Mouse (Mus musculus) midbrain, embryonic 16.5 days (tissue): ENCODE results near the gene Mylpf. TPM values are rescaled to one million over a fixed set of nuclear protein-coding genes. Genes with fewer than 3 reads are reported as not detected.
"Not testable (repeated sequence)": the region's sequence is repeated elsewhere in the genome, so short reads cannot be mapped to it uniquely, and the experiment has no call there.

Source experiments
- ATAC-seq: fragments of 200-750 bp; cut with Nextera tagmentation; 2 replicates; pipeline ENCODE4 v1.8.0; 2017; ENCODE audit warnings: moderate TSS enrichment
- H3K27ac ChIP-seq: fragments of 300-500 bp; sonication (generic); 2 replicates; pipeline ENCODE4 v1.5.1; 2014; ENCODE audit warnings: mild to moderate bottlenecking, low read length, mixed read lengths
- H3K27me3 ChIP-seq: fragments of 300-500 bp; sonication (generic); 2 replicates; pipeline ENCODE4 v1.6.1; 2014; ENCODE audit warnings: low read depth, low read length, mixed read lengths; ENCODE audit not compliant: control insufficient read depth, insufficient read depth
- H3K36me3 ChIP-seq: fragments of 300-500 bp; sonication (generic); 2 replicates; pipeline ENCODE4 v1.6.1; 2014; ENCODE audit warnings: mild to moderate bottlenecking, low read length, moderate library complexity, mixed read lengths; ENCODE audit not compliant: control insufficient read depth, insufficient read depth
- H3K4me1 ChIP-seq: fragments of 300-500 bp; sonication (generic); 2 replicates; pipeline ENCODE4 v1.6.1; 2014; ENCODE audit warnings: mild to moderate bottlenecking, low read length, mixed read lengths; ENCODE audit not compliant: control insufficient read depth, insufficient read depth
- H3K4me2 ChIP-seq: fragments of 300-500 bp; sonication (generic); 2 replicates; pipeline ENCODE4 v1.6.1; 2014; ENCODE audit warnings: mild to moderate bottlenecking, low read length, mixed read lengths
- H3K4me3 ChIP-seq: fragments of 300-500 bp; sonication (generic); 2 replicates; pipeline ENCODE4 v1.5.1; 2014; ENCODE audit warnings: low read depth, mild to moderate bottlenecking, low read length, moderate library complexity, mixed read lengths
- H3K9ac ChIP-seq: fragments of 300-500 bp; sonication (generic); 2 replicates; pipeline ENCODE4 v1.6.1; 2014; ENCODE audit warnings: low read depth, low read length, mixed read lengths
- H3K9me3 ChIP-seq: fragments of 300-500 bp; sonication (generic); replicated peaks from 2 replicates; pipeline ENCODE4 v1.6.1; 2014; ENCODE audit warnings: mild to moderate bottlenecking, low read length, mixed read lengths; ENCODE audit not compliant: control insufficient read depth, poor library complexity, severe bottlenecking
- WGBS: fragments of 180-500 bp; shearing (Covaris S2); extraction: QIAGEN DNeasy Blood & Tissue Kit; methylation state at CpG from one replicate; pipeline ENCODE4 v1.1.7; 2014; 5-methylcytosine and 5-hydroxymethylcytosine counted together
- polyA plus RNA-seq: library from polyadenylated mRNA; unstranded; fragments of >200 nt; fragmentation: Nextera tagmentation; extraction: Ambion mirVana; gene quantifications from 2 replicates; pipeline ENCODE4 v1.2.1, GENCODE M21; 2015

Gene Mylpf
- 2.8 and 4.8 TPM in 2 replicates for polyA plus RNA-seq

DNA sequence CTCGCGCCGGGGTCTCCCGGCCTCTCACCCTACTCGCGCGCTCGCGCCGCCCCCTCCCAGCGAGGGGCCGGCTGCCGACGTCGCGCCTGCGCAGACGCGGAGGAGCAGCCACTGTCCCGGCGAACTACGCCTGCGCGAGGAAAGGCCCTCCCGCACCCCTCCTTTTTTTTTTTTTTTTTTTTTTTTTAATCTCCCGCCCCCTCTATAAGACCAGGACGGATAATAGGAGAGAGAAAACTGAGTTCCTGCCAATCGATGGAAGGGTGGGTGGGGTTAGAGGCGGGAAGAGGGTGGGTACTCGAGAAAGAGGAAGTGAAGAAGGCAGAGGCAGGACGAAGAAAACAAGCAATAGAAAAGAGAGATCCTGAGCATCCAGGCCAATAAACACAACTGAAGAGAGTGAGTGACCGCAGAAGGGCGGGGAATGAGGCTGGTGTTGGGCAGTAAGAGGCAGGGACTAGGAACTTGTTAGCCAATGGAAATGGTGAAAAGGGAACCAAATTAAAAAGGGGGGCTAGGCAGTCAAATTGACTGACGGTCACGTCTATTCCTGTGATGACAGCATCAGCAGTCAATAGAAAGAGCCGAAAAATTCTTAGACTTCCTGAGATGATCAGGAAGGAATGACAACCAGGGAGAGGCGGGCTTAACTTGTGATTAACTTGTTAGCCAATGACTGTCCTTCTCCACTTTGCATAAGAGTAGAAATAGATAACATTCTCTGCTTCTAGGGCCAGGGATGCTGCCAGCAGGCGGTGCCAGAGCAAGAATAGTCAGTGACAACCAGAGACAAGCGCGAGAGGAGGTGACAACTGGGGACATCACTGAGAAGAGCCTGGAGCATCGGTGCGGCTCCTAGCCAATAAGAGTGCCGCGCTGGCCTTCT is at the start of gene Mylpf:
Mylpf (plus strand) TSS at position 338 of the 886 bp plus-strand sequence.
- H3K4me3 ChIP-seq = peak within 1 kb of the TSS; percentile 91
- peak within 1 kb of the TSS; percentile 99 for H3K4me2 ChIP-seq
- peak within 1 kb of the TSS; percentile 85 for H3K27ac ChIP-seq
- under 1% methylated on average over 40 of the region's 44 CpGs for WGBS
- no peaks in the 10 kb centered on the region for H3K9me3 ChIP-seq
- peak; percentile 96 for ATAC-seq
- H3K9ac ChIP-seq = peak within 1 kb of the TSS; percentile 91
- H3K36me3 ChIP-seq = peaks cover 5% of the 10 kb centered on the region; the same call in 1 of the 2 replicates
- peaks cover 30% of the 10 kb centered on the region for H3K4me1 ChIP-seq
- no peaks in the 10 kb centered on the region for H3K27me3 ChIP-seq

DNA sequence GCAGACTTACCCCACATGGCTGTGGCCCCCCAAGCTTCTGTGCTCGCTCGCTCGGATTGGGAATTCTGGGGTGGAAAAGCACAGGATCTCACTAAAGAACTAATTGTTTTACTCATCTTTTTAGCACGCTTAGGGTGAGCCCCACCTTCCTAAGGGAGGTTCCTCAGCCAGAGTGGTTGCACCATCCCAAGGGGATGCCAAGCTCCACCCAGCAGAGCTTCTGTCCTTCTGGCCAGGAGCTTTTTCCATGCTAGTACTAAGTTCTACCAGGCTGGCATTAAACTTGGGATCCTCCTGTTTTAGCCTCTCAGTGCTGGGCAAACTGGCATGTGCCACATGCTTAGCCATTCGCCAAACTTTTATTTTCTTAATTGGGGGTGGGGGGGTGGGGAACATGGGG is 46.1 kb upstream of the Mylpf start:
- no peak for ATAC-seq
- H3K27ac ChIP-seq = no peak overlapping the region
- WGBS = 86% methylated on average over 5 of the region's 5 CpGs

DNA sequence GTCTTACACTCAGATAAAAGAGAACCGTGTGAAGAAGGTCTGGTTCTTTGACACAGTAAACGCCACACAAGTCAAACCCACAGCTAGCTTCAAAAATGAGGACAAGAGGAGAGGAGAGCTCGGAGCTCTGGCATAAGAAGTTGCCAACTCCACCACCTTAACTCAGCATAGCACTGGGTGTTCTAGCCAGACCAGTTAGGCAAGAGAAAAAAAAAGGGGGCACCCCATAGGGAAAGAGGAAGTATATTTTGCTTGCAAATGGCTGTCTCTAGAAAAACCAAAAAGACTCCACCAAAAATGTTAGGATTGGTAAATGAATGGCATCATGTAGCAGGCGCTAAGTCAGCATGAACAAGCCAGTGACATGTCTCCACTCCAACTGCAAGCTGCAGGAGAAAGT is 44.7 kb upstream of the Mylpf start:
- H3K4me1 ChIP-seq = no peaks in the 10 kb centered on the region
- no peak overlapping the region for H3K4me3 ChIP-seq
- H3K27me3 ChIP-seq = no peaks in the 10 kb centered on the region
- no peak overlapping the region for H3K27ac ChIP-seq
- no peaks in the 10 kb centered on the region for H3K9me3 ChIP-seq
- WGBS = 90% methylated on average over 4 of the region's 4 CpGs
- no peaks in the 10 kb centered on the region for H3K36me3 ChIP-seq
- ATAC-seq = no peak
- H3K9ac ChIP-seq = no peak overlapping the region
- H3K4me2 ChIP-seq = no peak overlapping the region

More for the DNA sequence above, 46.1 kb upstream of the Mylpf start:
- Histone ChIP-seq H3K4me3 (no peak overlapping the region), H3K4me1 (no peaks in the 10 kb centered on the region), H3K9me3 (no peaks in the 10 kb centered on the region), H3K4me2 (no peak overlapping the region), H3K9ac (no peak overlapping the region), H3K36me3 (no peaks in the 10 kb centered on the region), H3K27me3 (no peaks in the 10 kb centered on the region)

DNA sequence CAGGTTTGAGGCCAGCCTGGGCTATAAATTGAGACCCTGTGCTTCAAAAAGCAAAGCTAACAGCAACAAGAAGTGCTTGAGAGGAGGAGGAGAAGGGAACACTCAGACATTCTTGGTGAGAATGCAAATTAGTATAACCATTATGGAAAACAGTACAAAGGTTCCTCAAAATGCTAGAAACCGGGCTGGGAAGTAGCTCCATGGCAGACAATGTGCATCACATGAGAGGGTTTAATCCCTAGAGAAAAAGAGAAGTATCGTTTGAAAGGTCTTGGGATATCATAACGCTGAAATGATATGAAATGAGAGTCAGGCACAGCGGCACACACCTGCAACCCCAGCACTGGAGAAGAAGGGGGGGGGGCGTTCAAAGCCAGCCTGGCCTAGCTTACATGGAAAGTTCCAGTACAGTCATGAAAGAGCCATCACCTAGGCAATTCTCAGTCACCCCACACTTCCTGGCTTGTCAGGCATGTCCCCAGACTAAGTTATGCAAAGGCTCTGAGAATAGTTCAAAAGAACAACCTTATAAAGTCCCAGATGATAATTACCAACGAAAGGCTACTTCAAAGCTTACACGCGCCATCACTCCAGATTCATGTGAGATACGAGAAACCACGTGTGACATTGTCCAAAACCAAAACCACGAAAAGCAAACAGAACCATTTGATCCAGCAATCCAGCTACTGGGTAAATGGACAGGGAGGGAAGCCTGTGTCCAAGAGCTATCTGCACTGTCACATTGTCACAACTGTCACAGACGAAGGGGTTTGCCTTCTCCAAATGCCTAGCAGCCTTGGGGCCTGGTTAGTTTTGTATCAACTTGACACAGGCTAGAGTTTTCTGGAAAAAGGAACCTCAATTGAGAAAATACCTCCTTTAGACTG is 42.8 kb upstream of the Mylpf start:
- H3K4me2 ChIP-seq = no peak overlapping the region
- no peaks in the 10 kb centered on the region for H3K27me3 ChIP-seq
- H3K9me3 ChIP-seq = no peaks in the 10 kb centered on the region
- H3K36me3 ChIP-seq = no peaks in the 10 kb centered on the region
- no peak overlapping the region for H3K27ac ChIP-seq
- no peak overlapping the region for H3K9ac ChIP-seq
- no peak for ATAC-seq
- H3K4me1 ChIP-seq = no peaks in the 10 kb centered on the region
- WGBS = 87% methylated on average over 12 of the region's 12 CpGs
- no peak overlapping the region for H3K4me3 ChIP-seq

DNA sequence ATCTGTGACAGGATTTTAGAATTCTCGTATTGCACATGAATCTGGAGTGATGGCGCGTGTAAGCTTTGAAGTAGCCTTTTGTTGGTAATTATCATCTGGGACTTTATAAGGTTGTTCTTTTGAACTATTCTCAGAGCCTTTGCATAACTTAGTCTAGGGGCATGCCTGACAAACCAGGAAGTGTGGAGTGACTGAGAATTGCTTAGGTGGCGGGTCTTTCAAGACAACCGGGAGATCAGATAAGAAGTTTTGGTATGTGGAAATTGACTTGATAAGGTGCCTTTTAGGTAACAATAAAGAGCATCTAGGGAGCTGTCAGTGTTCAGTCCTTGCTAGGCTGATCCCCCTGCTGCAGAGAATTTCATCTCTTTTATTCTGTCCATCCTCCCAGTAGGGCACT is 42.2 kb upstream of the Mylpf start:
- no peak for ATAC-seq
- Histone ChIP-seq H3K27me3 (no peaks in the 10 kb centered on the region), H3K4me1 (no peaks in the 10 kb centered on the region), H3K4me3 (no peak overlapping the region), H3K36me3 (no peaks in the 10 kb centered on the region), H3K9ac (no peak overlapping the region), H3K4me2 (no peak overlapping the region), H3K27ac (no peak overlapping the region), H3K9me3 (no peaks in the 10 kb centered on the region)
- WGBS = 89% methylated on average over 5 of the region's 5 CpGs

GRCm38 (mm10) chr7:127176937-127177336 is 31.8 kb upstream of the Mylpf start:
- Histone ChIP-seq H3K4me2 (no peak overlapping the region), H3K27me3 (no peaks in the 10 kb centered on the region), H3K27ac (no peak overlapping the region), H3K36me3 (no peaks in the 10 kb centered on the region), H3K9ac (no peak overlapping the region), H3K9me3 (0 out of 2 replicates have a peak, but pooled peaks cover 3% of the 10 kb centered on the region), H3K4me3 (no peak overlapping the region), H3K4me1 (no peaks in the 10 kb centered on the region)
- WGBS = 85% methylated on average over 4 of the region's 4 CpGs
- ATAC-seq = no peak

DNA sequence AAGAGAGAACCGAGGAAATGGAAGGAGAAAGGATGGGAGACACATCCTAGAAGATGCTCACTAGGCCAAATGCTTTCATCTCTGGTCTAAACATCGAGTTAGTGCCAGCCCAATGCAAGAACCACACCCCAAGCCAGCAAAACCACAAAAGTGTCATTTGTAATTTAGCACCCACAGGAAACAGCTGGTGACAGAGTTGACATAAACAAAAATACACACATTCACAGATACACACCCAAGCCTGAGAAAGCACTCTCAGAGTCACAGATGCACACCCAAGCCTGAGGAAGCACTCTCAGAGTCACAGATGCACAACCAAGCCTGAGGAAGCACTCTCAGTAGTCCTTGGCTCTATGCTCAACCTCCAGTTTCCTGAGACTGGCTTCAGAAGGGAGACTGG is 27.9 kb upstream of the Mylpf start:
- H3K4me3 ChIP-seq = no peak overlapping the region
- H3K9ac ChIP-seq = no peak overlapping the region
- H3K9me3 ChIP-seq = no peaks in the 10 kb centered on the region
- 80% methylated on average over 2 of the region's 2 CpGs for WGBS
- H3K27ac ChIP-seq = no peak overlapping the region
- H3K36me3 ChIP-seq = no peaks in the 10 kb centered on the region
- H3K4me2 ChIP-seq = no peak overlapping the region
- no peaks in the 10 kb centered on the region for H3K27me3 ChIP-seq
- H3K4me1 ChIP-seq = no peaks in the 10 kb centered on the region
- ATAC-seq = no peak

DNA sequence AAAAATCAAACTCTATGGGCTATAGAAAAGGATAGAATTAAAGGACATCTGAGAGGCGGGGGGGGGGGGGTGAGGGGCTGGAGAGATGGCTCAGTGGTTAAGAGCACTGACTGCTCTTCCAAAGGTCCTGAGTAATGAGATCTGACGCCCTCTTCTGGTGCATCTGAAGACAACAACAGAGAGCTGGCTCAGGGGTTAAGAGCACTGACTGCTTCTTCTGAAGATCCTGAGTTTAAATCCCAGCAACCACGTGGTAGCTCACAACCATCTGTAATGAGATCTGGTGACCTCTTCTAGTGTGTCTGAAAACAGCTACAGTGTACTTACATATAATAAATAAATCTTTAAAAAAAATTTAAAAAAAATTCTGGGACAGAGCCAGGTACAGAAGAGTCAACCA is 27.0 kb upstream of the Mylpf start:
- H3K27ac ChIP-seq, H3K9me3 ChIP-seq, H3K4me1 ChIP-seq, H3K4me2 ChIP-seq, ATAC-seq, H3K4me3 ChIP-seq, H3K36me3 ChIP-seq, H3K27me3 ChIP-seq, H3K9ac ChIP-seq: not testable (repeated sequence)
- 24% methylated on average over 2 of the region's 3 CpGs for WGBS

DNA sequence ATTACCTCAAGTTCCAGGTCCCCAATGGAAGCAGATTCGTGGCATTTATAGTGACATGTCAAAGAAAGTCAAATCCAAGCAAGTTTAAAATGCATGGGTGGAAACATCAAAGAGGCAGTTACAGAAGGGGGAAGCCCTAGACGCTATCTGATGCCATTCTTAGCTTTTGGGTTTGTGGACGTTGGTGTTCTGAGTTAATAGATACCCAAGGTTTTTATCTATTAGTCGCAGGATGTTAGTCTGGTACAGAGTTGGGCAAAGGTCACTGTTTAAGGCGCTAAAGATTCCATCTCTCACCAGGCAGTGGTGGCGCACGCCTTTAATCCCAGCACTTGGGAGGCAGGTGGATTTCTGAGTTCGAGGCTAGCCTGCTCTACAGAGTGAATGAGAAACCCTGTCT is 25.3 kb upstream of the Mylpf start:
- Histone ChIP-seq H3K4me3 (no peak overlapping the region), H3K9me3 (no peaks in the 10 kb centered on the region), H3K9ac (no peak overlapping the region), H3K36me3 (no peaks in the 10 kb centered on the region), H3K4me2 (no peak overlapping the region), H3K27ac (no peak overlapping the region), H3K27me3 (no peaks in the 10 kb centered on the region), H3K4me1 (no peaks in the 10 kb centered on the region)
- 83% methylated on average over 8 of the region's 8 CpGs for WGBS
- no peak for ATAC-seq
